Comparison of ENCODE assay signal across 31 mouse cellular contexts in genomic region chr7:109633404-109634085, GRCm38 (mm10).
DNase-seq lines count a peak whose midpoint lies in the region; ATAC-seq and TF ChIP-seq lines count a peak whose summit lies in the region.
"Had no signal": no experiment of that assay in that cellular context is flagged by ENCODE, and none has a peak within 500 bp of the region (broad histone marks: within the 10 kb centered on the region; RNA-seq: fewer than 3 reads in every experiment).

No protein-coding gene starts in this region.

- TF ChIP-seq POLR2A in small intestine, adult 2 months (IDR thresholded peaks at IDR 0.05; ENCODE audit: low read depth, low read length) = no peak
- no peak for TF ChIP-seq POLR2A in heart, adult 2 months (IDR thresholded peaks at IDR 0.05; ENCODE audit: insufficient read depth, low read depth, low read length)

- peaks cover 53% of the 10 kb centered on the region for H3K4me1 ChIP-seq in embryonic facial prominence, embryonic 10.5 days
- peaks cover 16% of the 10 kb centered on the region for H3K4me1 ChIP-seq in intestine, embryonic 15.5 days (replicated peaks)
- H3K4me1 ChIP-seq in small intestine, adult 2 months (ENCODE audit: control insufficient read depth, insufficient read depth, insufficient read length, low read length) = peaks cover 17% of the 10 kb centered on the region; the same call in 1 of the 2 replicates
- peaks cover 12% of the 10 kb centered on the region for H3K4me1 ChIP-seq in heart, adult 2 months (ENCODE audit: control insufficient read depth, insufficient read depth, low read length)
- peaks cover 11% of the 10 kb centered on the region for H3K4me1 ChIP-seq in hindbrain, embryonic 12.5 days

- intact Hi-C loops in heart, adult 2 months (cut with DNase I) = no loop called here

- no peaks in the 10 kb centered on the region for H3K27me3 ChIP-seq in embryonic facial prominence, embryonic 10.5 days (replicated peaks; ENCODE audit: low read depth, poor library complexity, severe bottlenecking)
- H3K27me3 ChIP-seq in intestine, embryonic 15.5 days (replicated peaks) = no peaks in the 10 kb centered on the region
- no peaks in the 10 kb centered on the region for H3K27me3 ChIP-seq in small intestine, adult 2 months (ENCODE audit: control insufficient read depth, insufficient read depth, low read length)
- no peaks in the 10 kb centered on the region for H3K27me3 ChIP-seq in heart, adult 2 months (ENCODE audit: control insufficient read depth, insufficient read depth, low read length)
- no peaks in the 10 kb centered on the region for H3K27me3 ChIP-seq in hindbrain, embryonic 12.5 days
- H3K27me3 ChIP-seq: forebrain, embryonic 12.5 days; heart, embryonic 12.5 days; limb, embryonic 15.5 days; neural tube, embryonic 13.5 days had no signal

- WGBS in embryonic facial prominence, embryonic 10.5 days = 59% methylated on average over 15 of the region's 15 CpGs
- WGBS in intestine, embryonic 15.5 days = 72% methylated on average over 15 of the region's 15 CpGs
- 36% methylated on average over 15 of the region's 15 CpGs for WGBS in small intestine, adult 2 months
- WGBS in heart, adult 2 months = 83% methylated on average over 15 of the region's 15 CpGs
- 84% methylated on average over 15 of the region's 15 CpGs for WGBS in hindbrain, embryonic 12.5 days

- no peak overlapping the region for H3K4me2 ChIP-seq in intestine, embryonic 15.5 days (replicated peaks)
- H3K4me2 ChIP-seq in hindbrain, embryonic 12.5 days (replicated peaks) = no peak overlapping the region
- H3K4me2 ChIP-seq: forebrain, embryonic 12.5 days; heart, embryonic 12.5 days; hindbrain, embryonic 14.5 days; limb, embryonic 15.5 days; lung, embryonic 14.5 days; midbrain, embryonic 11.5 days; neural tube, embryonic 13.5 days had no signal

- peak; percentile 61 for DNase-seq in heart, adult 11 months
- no peak for DNase-seq in heart, adult 8-10 months (ENCODE audit: low spot score)
- DNase-seq in embryonic facial prominence, embryonic 10.5 days (ENCODE audit: low spot score) = peak; percentile 27
- no peak for DNase-seq in heart, adult 2 months
- DNase-seq: adrenal gland, postnatal 14 days; cerebellum, adult 11 months; cerebellum, adult 9-11 months; forebrain, postnatal 0 days; gastrocnemius, postnatal 10 days; heart, postnatal 4 days; kidney, adult 8-10 months; lung, embryonic 14.5 days; right cerebral cortex, postnatal 25 days; spleen, adult 18-20 months; thymus, adult 2 months; thymus, postnatal 4 days had no signal

- H3K4me3 ChIP-seq in embryonic facial prominence, embryonic 10.5 days = no peak overlapping the region
- H3K4me3 ChIP-seq in intestine, embryonic 15.5 days (replicated peaks) = no peak overlapping the region
- peak overlapping the region; percentile 5; the same call in 1 of the 2 replicates for H3K4me3 ChIP-seq in small intestine, adult 2 months (ENCODE audit: low read depth, low read length)
- H3K4me3 ChIP-seq in heart, adult 2 months = no peak overlapping the region
- H3K4me3 ChIP-seq in hindbrain, embryonic 12.5 days = no peak overlapping the region
- H3K4me3 ChIP-seq: erythroblast, embryonic 14.5 days; forebrain, embryonic 12.5 days; heart, embryonic 12.5 days; limb, embryonic 10.5 days; limb, embryonic 15.5 days; neural tube, embryonic 13.5 days had no signal

- H3K9me3 ChIP-seq in embryonic facial prominence, embryonic 10.5 days = no peaks in the 10 kb centered on the region
- no peaks in the 10 kb centered on the region for H3K9me3 ChIP-seq in intestine, embryonic 15.5 days
- no peaks in the 10 kb centered on the region for H3K9me3 ChIP-seq in hindbrain, embryonic 12.5 days (replicated peaks)
- H3K9me3 ChIP-seq: forebrain, embryonic 12.5 days; G1E; heart, embryonic 12.5 days; limb, embryonic 10.5 days; limb, embryonic 15.5 days; neural tube, embryonic 13.5 days had no signal

- H3K79me2 ChIP-seq in heart, adult 2 months (replicated peaks; ENCODE audit: control insufficient read depth, insufficient read depth, low read length) = no peaks in the 10 kb centered on the region

- no peak for TF ChIP-seq EP300 in heart, adult 2 months (IDR thresholded peaks at IDR 0.05; ENCODE audit: insufficient read depth, low read depth, low read length)

- no peak for TF ChIP-seq CTCF in small intestine, adult 2 months (IDR thresholded peaks at IDR 0.05; ENCODE audit: extremely low read depth, insufficient read length, insufficient replicate concordance, low read depth, low read length)
- no peak for TF ChIP-seq CTCF in heart, adult 2 months (IDR thresholded peaks at IDR 0.05)

- H3K36me3 ChIP-seq in embryonic facial prominence, embryonic 10.5 days (replicated peaks) = no peaks in the 10 kb centered on the region
- H3K36me3 ChIP-seq in intestine, embryonic 15.5 days = no peaks in the 10 kb centered on the region
- no peaks in the 10 kb centered on the region for H3K36me3 ChIP-seq in small intestine, adult 2 months (ENCODE audit: control insufficient read depth, insufficient read depth, low read length)
- H3K36me3 ChIP-seq in heart, adult 2 months (ENCODE audit: control insufficient read depth, insufficient read depth, low read length) = peaks cover 2% of the 10 kb centered on the region; the same call in 1 of the 2 replicates
- no peaks in the 10 kb centered on the region for H3K36me3 ChIP-seq in hindbrain, embryonic 12.5 days
- H3K36me3 ChIP-seq: forebrain, embryonic 12.5 days; G1E; heart, embryonic 12.5 days; limb, embryonic 15.5 days; neural tube, embryonic 13.5 days had no signal

- no peak overlapping the region for H3K9ac ChIP-seq in intestine, embryonic 15.5 days
- no peak overlapping the region for H3K9ac ChIP-seq in heart, adult 2 months (ENCODE audit: low read depth, low read length)
- no peak overlapping the region for H3K9ac ChIP-seq in hindbrain, embryonic 12.5 days
- H3K9ac ChIP-seq: forebrain, embryonic 12.5 days; forebrain, postnatal 0 days; heart, embryonic 12.5 days; hindbrain, embryonic 14.5 days; limb, embryonic 15.5 days; liver, embryonic 14.5 days; lung, embryonic 14.5 days; neural tube, embryonic 13.5 days had no signal

- H3K27ac ChIP-seq in embryonic facial prominence, embryonic 10.5 days (replicated peaks) = no peak overlapping the region
- H3K27ac ChIP-seq in intestine, embryonic 15.5 days = 0 out of 2 replicates have a peak overlapping the region, but pooled peaks have one; percentile 17
- peak overlapping the region; percentile 65 for H3K27ac ChIP-seq in small intestine, adult 2 months (ENCODE audit: insufficient read depth, low read depth, low read length)
- no peak overlapping the region for H3K27ac ChIP-seq in heart, adult 2 months
- no peak overlapping the region for H3K27ac ChIP-seq in hindbrain, embryonic 12.5 days
- H3K27ac ChIP-seq: forebrain, embryonic 12.5 days; hindbrain, embryonic 14.5 days; kidney, postnatal 0 days; limb, embryonic 10.5 days; limb, embryonic 15.5 days; liver, embryonic 14.5 days; neural tube, embryonic 13.5 days had no signal

- ATAC-seq in intestine, embryonic 15.5 days = peak; percentile 48
- no peak for ATAC-seq in hindbrain, embryonic 12.5 days (ENCODE audit: low FRiP score)
- ATAC-seq: forebrain, postnatal 0 days; inflammation-experienced regulatory T-cells, adult 6 months had no signal

Comparison
In these comparisons a context has a peak if more than half of its experiments do, and no peak if none do; other contexts are left out.
1. DNase-seq: peak in heart, adult 11 months (single experiment) and embryonic facial prominence, embryonic 10.5 days (single experiment); none in heart, adult 8-10 months (single experiment) and heart, adult 2 months (0 of 2).
2. H3K27ac ChIP-seq: peak in intestine, embryonic 15.5 days (single experiment) and small intestine, adult 2 months (single experiment); none in embryonic facial prominence, embryonic 10.5 days (single experiment), heart, adult 2 months (single experiment) and hindbrain, embryonic 12.5 days (single experiment).